Mouse (Mus musculus): ENCODE results near the gene Cyp4f17.

- TF ChIP-seq CTCF (IDR thresholded peaks at IDR 0.05; ENCODE audit: borderline replicate concordance, insufficient read depth, low read length) (no peak), POLR2A (IDR thresholded peaks at IDR 0.05; ENCODE audit: low read depth, low read length) (no peak)
These were observed 17.0 kb downstream of the Cyp4f17 start for GRCm38 (mm10) chr17:32522816-32523215.
